Mouse (Mus musculus): ENCODE data around the gene Gm6408.
"Not testable (repeated sequence)": the region's sequence is repeated elsewhere in the genome, so short reads cannot be mapped to it uniquely, and the experiment has no call there.

The Gm6408 gene

DNA sequence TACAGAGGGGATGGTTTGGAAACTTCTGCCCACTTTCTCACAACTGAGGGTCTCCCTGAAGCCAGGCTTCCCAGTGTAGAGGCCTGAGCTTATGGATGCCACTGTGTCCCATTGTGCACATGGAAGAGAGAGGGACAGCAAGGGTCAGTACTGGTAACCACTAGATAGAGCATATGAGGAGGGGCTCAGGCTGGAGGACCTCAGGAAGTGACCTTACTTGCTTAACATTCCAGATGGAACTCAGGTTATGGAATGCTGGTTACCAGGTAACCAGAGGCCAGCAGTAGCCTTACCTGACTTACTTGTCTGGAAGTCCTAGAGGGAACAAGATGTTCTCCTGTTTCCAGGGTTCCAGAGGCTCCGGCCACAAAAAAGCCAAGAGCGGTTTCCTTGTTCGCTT is at the start of gene Gm6408:
TSS of gene Gm6408 (plus strand) at position 301 of the 400 bp plus-strand sequence.
- DNase-seq (ENCODE audit: low spot score), result not testable (repeated sequence)

DNA sequence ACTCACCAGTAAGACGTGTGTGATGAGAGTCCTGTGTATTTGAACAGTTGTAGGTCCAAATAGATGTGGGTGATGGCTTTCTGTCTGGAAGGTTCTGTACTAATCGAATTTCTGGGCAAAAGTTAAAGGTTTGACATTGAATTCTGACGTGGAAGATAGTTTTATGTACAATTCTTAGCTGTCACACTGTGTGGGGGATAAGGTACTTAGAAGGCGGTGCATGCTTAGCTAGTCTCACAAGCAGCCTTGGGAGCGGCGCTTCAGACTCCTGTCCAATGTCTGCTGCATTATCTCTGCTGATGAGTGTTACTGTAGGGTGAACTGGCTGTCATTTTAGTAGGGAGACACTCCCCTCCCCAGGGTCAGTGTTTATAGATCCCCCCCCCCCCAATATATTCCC is 49.3 kb upstream of the Gm6408 start:
- DNase-seq (ENCODE audit: low spot score), result no peak

DNA sequence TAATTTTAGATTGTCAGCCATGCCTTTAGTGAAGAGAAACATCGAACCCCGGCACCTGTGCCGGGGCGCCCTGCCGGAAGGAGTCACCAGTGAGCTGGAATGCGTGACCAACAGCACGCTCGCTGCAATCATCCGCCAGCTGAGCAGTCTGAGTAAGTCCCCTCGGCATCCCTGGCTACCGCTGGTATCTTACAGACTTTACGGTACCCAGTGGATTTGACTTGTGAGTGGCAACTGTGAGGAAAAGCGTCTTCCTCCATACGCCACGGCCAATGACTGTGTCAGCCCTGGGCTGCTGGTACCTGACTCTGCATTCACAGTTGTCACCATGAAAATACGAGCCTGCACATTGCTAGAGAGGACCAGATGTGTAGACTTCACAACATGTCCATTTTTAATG is 46.4 kb upstream of the Gm6408 start:
- DNase-seq (ENCODE audit: low spot score), result no peak

DNA sequence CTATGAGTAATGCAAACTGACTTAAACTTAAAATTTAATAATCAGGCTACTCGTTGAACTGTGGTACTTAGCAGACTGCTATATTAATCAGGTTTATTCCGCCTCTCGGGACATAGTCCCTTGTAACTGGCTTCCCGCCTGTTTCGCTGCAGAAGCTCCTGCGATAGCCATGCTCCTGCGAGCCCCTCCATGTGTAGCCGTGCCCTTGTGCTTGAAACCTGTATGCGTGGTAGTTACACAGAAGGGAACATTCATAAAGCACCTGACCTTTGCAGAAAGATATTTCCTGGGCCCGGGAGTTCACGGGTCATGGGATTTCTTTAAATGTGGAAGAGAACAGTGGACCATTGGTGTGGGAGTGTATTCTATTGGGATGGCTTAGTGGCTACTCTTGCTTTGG is 45.0 kb upstream of the Gm6408 start:
- no peak for DNase-seq (ENCODE audit: low spot score)

DNA sequence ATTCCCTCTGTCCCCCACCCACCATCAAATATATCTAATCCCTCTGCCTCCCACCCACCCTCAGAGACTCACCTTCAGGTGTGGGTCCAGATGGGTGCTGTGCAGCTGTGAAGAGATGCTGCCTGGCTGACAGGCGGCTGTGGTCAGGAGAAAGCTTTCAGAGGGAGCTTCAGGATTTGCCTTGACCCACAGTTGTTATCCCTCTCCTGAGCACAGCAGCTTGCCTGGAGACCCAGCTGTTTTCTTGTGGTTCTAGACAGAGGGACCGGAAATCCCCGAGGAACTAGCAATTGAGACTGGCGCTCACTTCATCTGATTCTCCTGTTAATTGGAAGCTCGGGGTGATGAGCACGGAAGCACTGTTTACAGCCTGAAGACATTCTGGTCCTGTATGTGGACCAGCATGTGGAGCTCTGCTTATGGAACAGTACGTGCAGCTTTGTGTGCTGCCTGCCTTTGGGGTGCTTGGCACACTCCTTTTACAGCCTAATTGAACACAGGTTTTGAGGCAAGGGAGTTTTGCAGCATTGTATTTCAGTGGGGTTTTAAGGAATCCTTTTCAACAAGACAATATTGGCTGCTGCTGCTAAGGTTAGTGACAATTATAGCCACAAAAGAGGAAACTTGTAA is 42.5 kb upstream of the Gm6408 start:
- DNase-seq (ENCODE audit: low spot score), result no peak

DNA sequence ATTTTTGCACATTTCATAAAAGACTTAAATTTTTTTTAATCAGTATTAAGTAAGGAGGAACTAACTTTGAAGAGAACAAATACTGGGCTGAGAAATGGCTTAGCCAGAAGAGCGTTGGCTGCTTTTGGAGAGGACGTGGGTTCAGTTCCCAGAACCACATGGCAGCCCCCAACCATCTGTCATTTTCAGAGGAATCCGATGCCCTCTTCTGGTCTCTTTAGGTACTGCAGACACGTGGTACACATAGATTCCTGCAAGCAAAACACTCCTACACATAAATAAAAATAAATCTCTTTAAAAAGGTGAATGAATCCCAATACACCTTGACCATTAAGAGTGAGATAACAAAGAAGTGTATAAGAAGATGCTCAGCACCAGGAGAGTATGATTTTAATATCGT is 41.5 kb upstream of the Gm6408 start:
- DNase-seq (ENCODE audit: low spot score), result no peak

DNA sequence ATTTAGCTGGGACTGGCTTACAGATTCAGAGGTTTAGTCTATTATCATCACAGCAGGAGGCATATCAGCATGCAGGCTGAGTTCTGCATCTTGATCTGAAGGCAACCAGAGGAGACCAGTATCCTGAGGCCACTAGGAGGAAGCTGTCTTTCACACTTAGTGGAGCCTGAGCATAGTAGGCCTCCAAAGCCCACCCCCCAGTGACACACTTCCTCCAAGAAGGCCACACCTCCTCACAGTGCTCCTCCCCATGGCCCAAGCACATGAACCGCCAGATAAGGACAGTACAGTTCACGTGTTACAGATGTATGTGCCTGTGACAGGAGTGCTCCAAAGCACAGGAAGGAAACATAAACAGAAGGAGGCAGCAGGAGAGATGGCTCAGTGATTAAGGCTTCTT is 39.0 kb upstream of the Gm6408 start:
- DNase-seq (ENCODE audit: low spot score), result no peak

DNA sequence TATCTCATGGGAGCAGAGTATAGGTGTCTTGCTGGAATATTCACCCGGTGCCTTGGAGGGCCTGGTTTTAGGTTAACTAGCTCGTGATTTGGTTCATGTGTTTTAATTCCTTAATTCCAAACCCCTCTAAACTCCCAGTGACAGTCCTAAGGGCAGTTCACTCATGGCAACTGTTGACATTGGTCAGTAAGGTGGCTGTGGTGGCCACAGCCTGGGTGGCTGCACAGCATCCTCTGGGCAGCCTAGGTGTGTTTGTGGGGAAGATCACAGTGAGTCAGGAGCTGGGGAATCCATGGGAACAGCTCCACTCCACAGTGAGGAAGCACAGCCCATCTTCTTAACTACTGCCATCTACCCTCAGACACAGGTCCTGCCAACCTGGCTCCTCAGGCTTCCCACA is 35.1 kb upstream of the Gm6408 start:
- DNase-seq (ENCODE audit: low spot score), result no peak

DNA sequence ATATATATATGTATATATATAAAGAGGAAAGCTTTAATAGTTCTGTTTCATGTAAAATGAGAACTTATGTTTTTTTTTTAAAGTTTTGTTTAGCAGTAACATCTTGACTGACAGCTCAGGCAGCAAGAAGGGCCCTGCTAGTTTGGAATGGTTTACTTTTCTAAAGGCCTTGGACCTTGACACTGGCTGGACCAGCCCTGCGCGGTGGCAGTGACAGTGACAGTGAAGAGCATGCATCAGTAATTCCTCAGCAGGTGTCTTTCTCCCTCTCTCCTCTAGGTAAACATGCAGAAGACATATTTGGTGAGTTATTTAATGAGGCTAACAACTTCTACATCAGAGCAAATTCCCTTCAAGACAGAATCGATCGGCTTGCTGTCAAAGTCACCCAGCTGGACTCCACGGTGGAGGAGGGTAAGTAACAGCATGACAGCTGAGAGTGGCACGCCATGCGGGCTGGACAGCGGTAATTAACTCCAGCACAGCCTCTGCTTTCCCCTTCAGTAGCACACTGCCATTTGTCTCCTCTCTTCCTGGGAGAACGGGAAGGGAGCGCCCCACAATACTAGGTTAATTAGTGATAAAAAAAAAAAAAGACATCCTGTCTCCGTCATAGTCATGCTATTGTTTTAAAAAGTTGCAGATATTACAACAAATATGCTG is 30.0 kb upstream of the Gm6408 start:
- no peak for DNase-seq (ENCODE audit: low spot score)

DNA sequence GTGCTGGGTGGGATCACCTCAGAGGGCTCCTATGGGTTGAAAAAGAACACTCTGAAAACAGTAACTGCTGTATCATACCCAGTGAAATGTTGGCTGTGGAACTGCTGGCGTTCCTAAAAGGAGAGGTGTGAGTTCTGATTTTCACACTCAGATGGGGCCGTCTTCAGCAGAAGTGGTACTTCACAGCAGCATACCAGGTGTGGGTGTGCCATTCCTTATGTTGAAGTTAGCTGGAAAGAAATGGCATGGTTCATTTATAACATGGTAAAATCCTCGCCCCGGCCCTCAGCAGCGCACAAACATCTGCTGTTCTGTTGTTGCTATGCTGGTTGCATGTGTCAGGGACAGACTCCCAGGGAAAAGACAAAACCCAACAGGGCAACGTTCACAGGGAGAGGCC is 28.2 kb upstream of the Gm6408 start:
- DNase-seq (ENCODE audit: low spot score), result no peak

DNA sequence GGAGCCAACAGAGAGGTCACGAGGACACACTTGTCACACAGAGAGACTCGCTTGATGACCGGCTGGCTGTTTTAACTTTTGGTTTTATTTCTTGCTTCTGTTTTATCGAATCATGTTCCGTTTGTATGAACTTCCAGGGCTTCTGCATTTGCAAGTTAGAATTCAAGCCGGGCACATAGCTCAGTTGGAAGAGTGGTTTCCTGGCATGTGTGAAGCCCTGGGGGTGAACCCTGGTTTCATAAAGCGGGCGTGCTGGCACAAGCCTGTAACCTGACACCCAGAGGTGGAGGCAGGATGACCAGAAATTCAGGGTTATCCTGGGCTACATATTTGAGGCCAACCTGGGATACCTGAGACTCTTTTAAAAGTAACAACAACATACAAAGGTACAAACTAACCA is 20.2 kb upstream of the Gm6408 start:
- no peak for DNase-seq (ENCODE audit: low spot score)

DNA sequence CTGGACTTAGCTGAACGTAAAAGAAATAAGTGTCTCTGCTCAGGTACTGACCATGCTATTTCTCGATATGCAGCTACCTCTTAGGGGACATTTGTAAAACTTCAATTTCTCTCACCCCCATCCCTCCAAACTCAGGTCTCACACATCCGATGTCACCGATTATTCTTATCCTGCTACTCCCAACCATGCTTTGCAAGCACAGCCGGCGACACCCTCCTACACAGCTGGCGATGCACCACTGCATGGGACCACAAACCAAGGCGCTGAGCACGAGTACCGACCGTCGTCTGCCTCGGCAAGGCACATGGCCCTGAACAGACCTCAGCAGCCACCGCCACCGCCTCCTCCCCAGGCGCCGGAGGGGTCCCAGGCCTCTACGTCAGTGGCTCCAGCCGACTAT is 15.1 kb upstream of the Gm6408 start:
- DNase-seq (ENCODE audit: low spot score), result no peak

DNA sequence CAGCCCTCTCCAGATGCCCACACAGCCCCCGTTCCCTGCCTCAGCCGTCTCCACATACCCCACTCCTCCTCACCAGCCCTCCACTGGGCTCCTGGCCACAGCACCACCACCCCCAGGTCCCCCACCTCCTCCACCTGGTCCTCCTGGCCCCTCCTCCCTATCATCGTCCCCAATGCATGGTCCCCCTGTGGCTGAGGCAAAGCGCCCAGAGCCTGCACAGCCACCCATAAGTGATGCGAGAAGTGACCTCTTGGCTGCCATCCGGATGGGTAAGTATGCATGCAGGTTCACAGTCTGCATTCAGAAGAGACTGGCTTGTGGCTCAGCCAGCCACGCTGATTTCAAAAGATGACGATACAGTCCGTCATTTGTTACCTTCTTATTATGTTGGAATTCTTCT is 13.5 kb upstream of the Gm6408 start:
- DNase-seq (ENCODE audit: low spot score), result no peak

DNA sequence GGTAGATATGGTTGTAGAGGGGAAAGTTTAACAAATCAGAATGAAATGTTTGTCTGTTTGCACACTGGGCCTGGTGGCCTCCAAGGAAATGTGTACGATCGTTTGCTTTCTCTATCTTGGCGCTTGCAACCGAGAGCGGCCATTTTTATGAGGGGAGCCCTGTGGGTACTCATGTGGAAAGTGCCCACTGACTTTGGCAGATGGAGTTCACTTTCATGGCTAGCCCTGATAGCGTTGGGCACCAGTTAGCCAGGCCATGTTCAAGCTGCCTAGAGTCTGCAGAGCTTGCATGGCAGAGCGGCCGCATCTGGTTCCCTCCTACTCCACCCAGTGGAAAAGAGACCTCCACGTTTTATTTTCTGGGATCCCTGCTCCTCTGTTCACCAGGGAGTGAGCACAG is 10.9 kb upstream of the Gm6408 start:
- no peak for DNase-seq (ENCODE audit: low spot score)

DNA sequence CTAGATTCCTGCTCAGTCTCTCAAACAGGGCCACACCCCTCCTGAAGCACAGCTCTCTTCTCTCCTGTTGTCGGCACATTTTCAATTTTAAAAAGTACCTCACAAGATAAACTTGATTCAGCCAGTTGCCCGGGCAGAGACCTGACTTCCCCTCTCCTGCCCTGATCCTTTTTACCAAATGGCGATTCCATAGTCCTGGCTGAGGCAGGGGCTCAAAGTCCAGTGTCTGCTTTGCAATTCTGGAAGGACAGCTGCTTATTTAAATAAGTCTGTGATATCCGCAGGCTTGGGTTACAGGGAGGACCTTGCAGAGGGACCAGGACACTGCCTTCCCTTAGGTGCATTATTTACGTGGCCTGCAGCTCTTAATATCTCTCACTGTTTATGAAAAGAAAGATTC is 10.5 kb upstream of the Gm6408 start:
- DNase-seq (ENCODE audit: low spot score), result no peak

DNA sequence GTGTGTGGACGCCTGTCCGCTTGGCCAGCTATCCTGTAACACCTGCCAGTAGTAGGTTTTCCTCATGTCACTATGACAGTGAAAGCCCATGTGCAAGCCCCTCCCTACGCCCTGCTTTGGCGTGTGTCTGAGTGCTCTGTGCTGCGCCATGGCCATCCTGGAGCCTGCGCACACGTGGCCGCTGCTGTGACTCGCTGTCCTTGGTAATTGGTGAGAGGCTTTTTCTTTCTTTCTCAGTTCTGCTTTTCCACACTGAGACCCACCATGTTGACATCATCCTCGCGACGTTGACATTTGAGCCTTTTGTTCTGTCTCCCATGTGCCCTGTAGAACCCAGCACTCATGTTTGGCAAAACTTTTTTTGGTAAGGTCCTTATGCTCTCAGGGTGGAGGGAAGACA is 9.9 kb upstream of the Gm6408 start:
- DNase-seq (ENCODE audit: low spot score), result no peak

DNA sequence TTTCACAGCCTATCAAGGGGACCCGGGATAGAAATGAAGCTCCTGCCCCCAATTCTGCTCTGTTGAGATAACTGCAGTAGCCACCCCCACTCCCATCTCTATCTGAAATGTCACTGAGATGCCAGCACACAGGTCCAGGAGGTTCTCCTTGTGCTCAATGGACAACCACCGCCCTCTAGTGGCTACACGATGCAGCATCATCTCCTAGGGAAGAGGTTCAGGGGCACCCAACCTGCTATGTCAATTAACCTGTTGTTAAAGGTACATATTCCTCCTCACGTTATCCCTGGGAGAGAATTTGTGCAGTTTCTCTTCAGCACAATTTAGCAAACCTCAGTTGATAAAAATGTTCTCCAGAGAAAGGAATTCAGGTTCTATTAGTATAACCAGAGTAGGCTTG is 2.2 kb upstream of the Gm6408 start:
- DNase-seq (ENCODE audit: low spot score), result not testable (repeated sequence)

DNA sequence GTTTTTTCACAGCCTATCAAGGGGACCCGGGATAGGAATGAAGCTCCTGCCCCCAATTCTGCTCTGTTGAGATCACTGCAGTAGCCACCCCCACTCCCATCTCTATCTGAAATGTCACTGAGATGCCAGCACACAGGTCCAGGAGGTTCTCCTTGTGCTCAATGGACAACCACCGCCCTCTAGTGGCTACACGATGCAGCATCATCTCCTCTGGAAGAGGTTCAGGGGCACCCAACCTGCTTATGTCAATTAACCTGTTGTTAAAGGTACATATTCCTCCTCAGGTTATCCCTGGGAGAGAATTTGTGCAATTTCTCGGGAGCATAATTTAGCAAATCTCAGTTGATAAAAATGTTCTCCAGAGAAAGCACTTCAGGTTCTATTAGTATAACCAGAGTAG is 7.2 kb downstream of the Gm6408 start:
- DNase-seq (ENCODE audit: low spot score), result not testable (repeated sequence)

DNA sequence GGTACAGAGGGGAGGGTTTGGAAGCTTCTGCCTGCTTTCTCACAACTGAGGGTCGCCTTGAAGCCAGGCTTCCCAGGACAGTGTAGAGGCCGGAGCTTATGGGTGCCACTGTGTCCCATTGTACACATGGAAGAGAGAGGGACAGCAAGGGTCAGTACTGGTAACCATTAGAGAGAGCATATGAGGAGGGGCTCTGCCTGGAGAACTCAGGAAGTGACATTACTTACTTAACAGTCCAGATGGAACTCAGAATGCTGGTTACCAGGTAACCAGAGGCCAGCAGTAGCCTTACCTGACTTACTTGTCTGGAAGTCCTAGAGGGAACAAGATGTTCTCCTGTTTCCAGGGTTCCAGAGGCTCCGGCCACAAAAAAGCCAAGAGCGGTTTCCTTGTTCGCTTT is 9.3 kb downstream of the Gm6408 start, which contains the start of gene Gm6370:
TSS of gene Gm6370 (plus strand) at position 301 of the 400 bp plus-strand sequence.
- DNase-seq (ENCODE audit: low spot score), result not testable (repeated sequence)

DNA sequence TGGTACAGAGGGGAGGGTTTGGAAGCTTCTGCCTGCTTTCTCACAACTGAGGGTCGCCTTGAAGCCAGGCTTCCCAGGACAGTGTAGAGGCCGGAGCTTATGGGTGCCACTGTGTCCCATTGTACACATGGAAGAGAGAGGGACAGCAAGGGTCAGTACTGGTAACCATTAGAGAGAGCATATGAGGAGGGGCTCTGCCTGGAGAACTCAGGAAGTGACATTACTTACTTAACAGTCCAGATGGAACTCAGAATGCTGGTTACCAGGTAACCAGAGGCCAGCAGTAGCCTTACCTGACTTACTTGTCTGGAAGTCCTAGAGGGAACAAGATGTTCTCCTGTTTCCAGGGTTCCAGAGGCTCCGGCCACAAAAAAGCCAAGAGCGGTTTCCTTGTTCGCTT is 20.3 kb downstream of the Gm6408 start, which contains the start of gene 4930449I24Rik:
TSS of gene 4930449I24Rik (plus strand) at position 301 of the 400 bp plus-strand sequence.
- DNase-seq (ENCODE audit: low spot score), result not testable (repeated sequence)

DNA sequence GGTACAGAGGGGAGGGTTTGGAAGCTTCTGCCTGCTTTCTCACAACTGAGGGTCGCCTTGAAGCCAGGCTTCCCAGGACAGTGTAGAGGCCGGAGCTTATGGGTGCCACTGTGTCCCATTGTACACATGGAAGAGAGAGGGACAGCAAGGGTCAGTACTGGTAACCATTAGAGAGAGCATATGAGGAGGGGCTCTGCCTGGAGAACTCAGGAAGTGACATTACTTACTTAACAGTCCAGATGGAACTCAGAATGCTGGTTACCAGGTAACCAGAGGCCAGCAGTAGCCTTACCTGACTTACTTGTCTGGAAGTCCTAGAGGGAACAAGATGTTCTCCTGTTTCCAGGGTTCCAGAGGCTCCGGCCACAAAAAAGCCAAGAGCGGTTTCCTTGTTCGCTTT is 32.1 kb downstream of the Gm6408 start, which contains the start of gene Gm3402:
TSS of gene Gm3402 (plus strand) at position 301 of the 400 bp plus-strand sequence.
- not testable (repeated sequence) for DNase-seq (ENCODE audit: low spot score)

DNA sequence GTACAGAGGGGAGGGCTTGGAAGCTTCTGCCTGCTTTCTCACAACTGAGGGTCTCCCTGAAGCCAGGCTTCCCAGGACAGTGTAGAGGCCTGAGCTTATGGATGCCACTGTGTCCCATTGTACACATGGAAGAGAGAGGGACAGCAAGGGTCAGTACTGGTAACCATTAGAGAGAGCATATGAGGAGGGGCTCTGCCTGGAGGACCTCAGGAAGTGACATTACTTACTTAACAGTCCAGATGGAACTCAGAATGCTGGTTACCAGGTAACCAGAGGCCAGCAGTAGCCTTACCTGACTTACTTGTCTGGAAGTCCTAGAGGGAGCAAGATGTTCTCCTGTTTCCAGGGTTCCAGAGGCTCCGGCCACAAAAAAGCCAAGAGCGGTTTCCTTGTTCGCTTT is 43.7 kb downstream of the Gm6408 start, which contains the start of gene Gm3404:
TSS of gene Gm3404 (plus strand) at position 301 of the 400 bp plus-strand sequence.
- not testable (repeated sequence) for DNase-seq (ENCODE audit: low spot score)
